Mouse (Mus musculus) liver, embryonic 14.5 days (tissue): ENCODE measurements at regions not wholly inside any gene's neighbourhood (a gene's known extent, or its start where the extent isn't known, plus 50 kb on each side); places are given as distances from the start of the nearest gene placed in this dataset.

Source experiments
- CTCF ChIP-seq: IDR thresholded peaks from 2 replicates; pipeline ENCODE4 v1.5.1; 2016; ENCODE audit warnings: antibody characterized with exemption, low read depth, control low read depth
- EP300 ChIP-seq: IDR thresholded peaks from 2 replicates; pipeline ENCODE4 v1.6.1; 2016; ENCODE audit warnings: antibody characterized with exemption, low read depth

DNA sequence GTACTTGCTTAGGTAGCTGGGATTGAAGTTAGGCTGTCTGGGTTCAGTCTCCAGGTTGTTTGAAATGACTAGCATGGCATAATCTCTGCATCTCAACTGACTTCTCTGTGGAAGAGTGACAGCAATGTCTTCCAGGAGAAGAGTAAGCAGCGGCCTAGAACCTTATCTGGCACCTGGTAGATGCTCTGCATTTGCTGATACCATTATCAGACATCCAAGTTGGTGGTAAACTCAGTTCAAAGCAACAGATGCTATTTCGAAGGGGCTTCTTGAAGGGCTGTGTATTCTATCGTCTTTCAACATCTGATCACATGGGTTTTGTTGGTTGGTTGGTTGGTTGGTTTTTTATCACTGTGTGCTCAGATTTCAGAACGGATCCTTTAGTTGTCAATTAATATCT is 424.7 kb upstream of the Adgrl2 start:
- TF ChIP-seq EP300, result no peak
- TF ChIP-seq CTCF, result no peak
